Comparison of ENCODE assay signal across 32 mouse cellular contexts in genomic region chr7:139843776-139844175, GRCm38 (mm10). TPM values are rescaled to one million over a fixed set of nuclear protein-coding genes. Genes with fewer than 3 reads are reported as not detected.
A peak's percentile ranks its signal among the peaks of the same experiment; 100 is the strongest.
DNase-seq lines count a peak whose midpoint lies in the region; ATAC-seq and TF ChIP-seq lines count a peak whose summit lies in the region.
"Had no signal": no experiment of that assay in that cellular context is flagged by ENCODE, and none has a peak within 500 bp of the region (broad histone marks: within the 10 kb centered on the region; RNA-seq: fewer than 3 reads in every experiment).

No protein-coding gene starts in this region.

- no peak overlapping the region for H3K27ac ChIP-seq in kidney, adult 2 months (ENCODE audit: insufficient read depth, low read depth, low read length)
- no peak overlapping the region for H3K27ac ChIP-seq in forebrain, embryonic 12.5 days
- H3K27ac ChIP-seq: forebrain, embryonic 15.5 days; hindbrain, embryonic 13.5 days; limb, embryonic 12.5 days; liver, embryonic 15.5 days had no signal

- DNase-seq in kidney, adult 2 months, result peak; percentile 47
- no peak for DNase-seq in kidney, adult 11 months
- DNase-seq in 416B (ENCODE audit: low read depth), result peak; percentile 47
- peak; percentile 58 for DNase-seq in Patski (ENCODE audit: low read depth, low spot score)
- DNase-seq in kidney, postnatal 14 days, result peak; percentile 34
- no peak for DNase-seq in layer of hippocampus, postnatal 36 days
- DNase-seq: cerebellum, adult 11 months; cerebellum, adult 9-10 months; cerebellum, postnatal 36 days; gastrocnemius, postnatal 25 days; heart, postnatal 36 days; layer of hippocampus, adult 9-11 months; lung, postnatal 36 days; right cerebral cortex, postnatal 25 days; spleen, adult 18-20 months; thymus, postnatal 25 days had no signal

- H3K27me3 ChIP-seq in kidney, adult 2 months (replicated peaks; ENCODE audit: control insufficient read depth, insufficient read depth, low read length), result no peaks in the 10 kb centered on the region
- H3K27me3 ChIP-seq in Patski, result no peaks in the 10 kb centered on the region
- H3K27me3 ChIP-seq in forebrain, embryonic 12.5 days, result no peaks in the 10 kb centered on the region
- H3K27me3 ChIP-seq: forebrain, embryonic 15.5 days; hindbrain, embryonic 13.5 days; liver, embryonic 15.5 days had no signal

- H3K9ac ChIP-seq in forebrain, embryonic 12.5 days, result no peak overlapping the region
- H3K9ac ChIP-seq: forebrain, embryonic 15.5 days; hindbrain, embryonic 13.5 days; limb, embryonic 12.5 days; liver, embryonic 15.5 days; lung, embryonic 14.5 days had no signal

- no peak overlapping the region for H3K4me3 ChIP-seq in kidney, adult 2 months (ENCODE audit: insufficient read depth, low read depth, low read length)
- no peak overlapping the region for H3K4me3 ChIP-seq in forebrain, embryonic 12.5 days (replicated peaks)
- H3K4me3 ChIP-seq: forebrain, embryonic 15.5 days; hindbrain, embryonic 13.5 days; limb, embryonic 12.5 days; liver, embryonic 15.5 days had no signal

- ATAC-seq in Patski, result peak; percentile 55
- ATAC-seq in forebrain, embryonic 12.5 days (ENCODE audit: low FRiP score), result no peak
- ATAC-seq: intestine, embryonic 16.5 days; midbrain, embryonic 16.5 days had no signal

- H3K4me1 ChIP-seq in kidney, adult 2 months (ENCODE audit: control insufficient read depth, insufficient read depth, low read length), result no peaks in the 10 kb centered on the region
- no peaks in the 10 kb centered on the region for H3K4me1 ChIP-seq in forebrain, embryonic 12.5 days
- H3K4me1 ChIP-seq: forebrain, embryonic 15.5 days; limb, embryonic 12.5 days; liver, embryonic 15.5 days had no signal

- POLR2A ChIA-PET in Patski (lab: Charles Lee), result interaction anchor here (0.6 to 2.4 kb wide), 2 partner anchors 9 to 140 kb away, joined by 3 to 14 read pairs; partner anchors contain the start of gene Adgra1

- 20% methylated on average over 5 of the region's 5 CpGs for WGBS in kidney, adult 2 months
- 73% methylated on average over 5 of the region's 5 CpGs for WGBS in forebrain, embryonic 12.5 days

- no peaks in the 10 kb centered on the region for H3K36me3 ChIP-seq in kidney, adult 2 months (ENCODE audit: control insufficient read depth, insufficient read depth, low read length)
- no peaks in the 10 kb centered on the region for H3K36me3 ChIP-seq in forebrain, embryonic 12.5 days (replicated peaks)
- H3K36me3 ChIP-seq: forebrain, embryonic 15.5 days; limb, embryonic 12.5 days; liver, embryonic 15.5 days had no signal

- TF ChIP-seq CTCF in kidney, adult 2 months (conservative IDR thresholded peaks at IDR 0.05; ENCODE audit: insufficient read depth, insufficient read length, low read depth, low read length), result no peak
- no peak for TF ChIP-seq CTCF in Patski (IDR thresholded peaks at IDR 0.05)

- in situ Hi-C loops in Patski (cut with MboI; ENCODE audit: low pct_unique_long_range_greater_than_20kb), result no loop called here

- CTCF ChIA-PET in Patski (lab: Charles Lee), result interaction anchor here (0.9 to 2.1 kb wide), 5 partner anchors 8 to 139 kb away, joined by 3 to 11 read pairs (median 4); no protein-coding TSS in a partner anchor

- no peak for TF ChIP-seq POLR2A in kidney, adult 2 months (IDR thresholded peaks at IDR 0.05; ENCODE audit: low read depth, low read length)

- H3K4me2 ChIP-seq in forebrain, embryonic 12.5 days, result no peak overlapping the region
- H3K4me2 ChIP-seq: forebrain, embryonic 15.5 days; heart, embryonic 11.5 days; hindbrain, embryonic 13.5 days; limb, embryonic 12.5 days; liver, embryonic 15.5 days; lung, embryonic 14.5 days; midbrain, embryonic 11.5 days had no signal

- no peaks in the 10 kb centered on the region for H3K9me3 ChIP-seq in forebrain, embryonic 12.5 days
- H3K9me3 ChIP-seq: forebrain, embryonic 15.5 days; hindbrain, embryonic 13.5 days; limb, embryonic 12.5 days; liver, embryonic 15.5 days had no signal

RNA-seq across cellular contexts. Expression of gene Adgra1, which starts 9.8 kb away (rescaled TPM):
- 0.16 and 0.17 TPM in 2 replicates for polyA plus RNA-seq in kidney, adult 2 months (2012; rRNA removed)
- polyA plus RNA-seq in Patski (2021), result 55.9 TPM
- 5.8 and 7.6 TPM in 2 replicates for polyA plus RNA-seq in forebrain, embryonic 12.5 days (2016; fragmentation: Nextera tagmentation; extraction: Ambion mirVana)
- 10 to 100 TPM; 47.9 to 49.6 TPM for total RNA-seq in layer of hippocampus, postnatal 36 days (2021)
- total RNA-seq: gastrocnemius, adult 18-20 months; heart, postnatal 36 days; liver, adult 2 months; megakaryocyte, adult 5-6 weeks; MEL; neutrophil, adult 5-6 weeks had no signal
- polyA plus RNA-seq: heart, embryonic 11.5 days; heart, embryonic 16.5 days; limb, embryonic 12.5 days; liver, adult 2 months; liver, embryonic 15.5 days; lung, embryonic 14.5 days had no signal

RNA-seq across cellular contexts. Expression of gene Kndc1, which starts 50.7 kb away (rescaled TPM):
- 0.02 TPM in 1 of 2 replicates, not detected in the other for polyA plus RNA-seq in kidney, adult 2 months (2012; rRNA removed)
- polyA plus RNA-seq in Patski (2021), result 0.54 TPM
- polyA plus RNA-seq in forebrain, embryonic 12.5 days (2016; fragmentation: Nextera tagmentation; extraction: Ambion mirVana), result 1.2 and 1.3 TPM in 2 replicates
- 10 to 100 TPM; 87.3 to 88.1 TPM for total RNA-seq in layer of hippocampus, postnatal 36 days (2021)
- total RNA-seq: gastrocnemius, adult 18-20 months; gastrocnemius, postnatal 25 days; heart, postnatal 36 days; MEL; neutrophil, adult 5-6 weeks had no signal
- polyA plus RNA-seq: liver, adult 2 months; liver, embryonic 15.5 days had no signal

Comparison
In these comparisons a context has a peak if more than half of its experiments do, and no peak if none do; other contexts are left out.
1. DNase-seq: peak in kidney, adult 2 months (single experiment), 416B (single experiment), Patski (single experiment) and kidney, postnatal 14 days (single experiment); none in kidney, adult 11 months (single experiment) and layer of hippocampus, postnatal 36 days (0 of 2).